Mouse (Mus musculus) limb, embryonic 11.5 days (tissue): ENCODE measurements around the gene Pde1c. TPM values are rescaled to one million over a fixed set of nuclear protein-coding genes. Genes with fewer than 3 reads are reported as not detected.

Source experiments
- ATAC-seq: fragments of 200-750 bp; cut with Nextera tagmentation; 2 replicates; pipeline ENCODE4 v1.8.0; 2017; ENCODE audit warnings: low read depth; ENCODE audit not compliant: insufficient number of reproducible peaks, low FRiP score, low TSS enrichment
- DNase-seq: peaks from one replicate; pipeline ENCODE4 v3.0.0-alpha.2; 2015; ENCODE audit warnings: low spot score
- H3K27ac ChIP-seq: fragments of 300-500 bp; sonication (generic); replicated peaks from 2 replicates; pipeline ENCODE4 v1.5.1; 2014; ENCODE audit warnings: low read depth, mild to moderate bottlenecking, low read length
- H3K27me3 ChIP-seq: fragments of 300-500 bp; sonication (generic); 2 replicates; pipeline ENCODE4 v1.6.1; 2014; ENCODE audit warnings: mild to moderate bottlenecking, low read length, mixed read lengths; ENCODE audit not compliant: control insufficient read depth, insufficient read depth
- H3K36me3 ChIP-seq: fragments of 300-500 bp; sonication (generic); 2 replicates; pipeline ENCODE4 v1.6.1; 2014; ENCODE audit warnings: mild to moderate bottlenecking, low read length, moderate library complexity, mixed read lengths; ENCODE audit not compliant: control insufficient read depth, insufficient read depth
- H3K4me1 ChIP-seq: fragments of 300-500 bp; sonication (generic); 2 replicates; pipeline ENCODE4 v1.6.1; 2014; ENCODE audit warnings: low read length, mixed read lengths; ENCODE audit not compliant: control insufficient read depth, insufficient read depth
- H3K4me2 ChIP-seq: fragments of 300-500 bp; sonication (generic); 2 replicates; pipeline ENCODE4 v1.6.1; 2014; ENCODE audit warnings: low read depth, mild to moderate bottlenecking, moderate library complexity; ENCODE audit not compliant: severe bottlenecking
- H3K4me3 ChIP-seq: fragments of 300-500 bp; sonication (generic); 2 replicates; pipeline ENCODE4 v1.5.1; 2014; ENCODE audit warnings: low read depth, low read length
- H3K9ac ChIP-seq: fragments of 300-500 bp; sonication (generic); 2 replicates; pipeline ENCODE4 v1.6.1; 2014; ENCODE audit warnings: mild to moderate bottlenecking, low read length
- H3K9me3 ChIP-seq: fragments of 300-500 bp; sonication (generic); 2 replicates; pipeline ENCODE4 v1.6.1; 2016; ENCODE audit warnings: low read length; ENCODE audit not compliant: control insufficient read depth
- WGBS: fragments of 180-500 bp; shearing (Covaris S2); extraction: QIAGEN DNeasy Blood & Tissue Kit; methylation state at CpG from one replicate; pipeline ENCODE4 v1.1.7; 2014; 5-methylcytosine and 5-hydroxymethylcytosine counted together
- polyA plus RNA-seq: library from polyadenylated mRNA; unstranded; fragments of >200 nt; fragmentation: Nextera tagmentation; extraction: Ambion mirVana; gene quantifications from 2 replicates; pipeline ENCODE4 v1.2.1, GENCODE M21; 2014

Pde1c gene
- polyA plus RNA-seq, 1 experiment from 2014 or later = 1.7 TPM

DNA sequence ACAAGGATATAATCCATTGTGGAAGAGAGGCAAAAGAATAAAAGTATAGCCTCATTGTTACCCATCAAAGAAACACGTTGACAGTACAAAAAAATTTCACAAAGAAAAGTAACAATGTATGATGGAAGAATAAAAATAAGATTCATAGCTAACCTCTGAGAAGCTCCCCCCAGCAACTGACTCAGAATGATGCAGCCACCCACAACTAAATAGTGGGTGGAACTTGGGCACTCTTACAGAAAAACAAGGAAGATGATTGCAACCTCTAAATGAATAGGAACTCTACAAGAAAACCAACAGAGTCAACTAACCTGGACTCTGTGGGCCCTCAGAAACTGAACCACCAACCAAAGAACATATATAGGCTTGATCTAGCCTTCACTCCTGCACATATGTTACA lies 293.4 kb downstream of the Pde1c start:
- no peak overlapping the region for H3K4me3 ChIP-seq
- DNase-seq (no peak), ATAC-seq (no peak)
- H3K36me3 ChIP-seq = no peaks in the 10 kb centered on the region
- H3K4me2 ChIP-seq = no peak overlapping the region
- H3K4me1 ChIP-seq = no peaks in the 10 kb centered on the region
- WGBS = 70% methylated on average over 1 of the region's 1 CpGs
- no peak overlapping the region for H3K27ac ChIP-seq
- no peak overlapping the region for H3K9ac ChIP-seq
- no peaks in the 10 kb centered on the region for H3K9me3 ChIP-seq
- H3K27me3 ChIP-seq = no peaks in the 10 kb centered on the region

DNA sequence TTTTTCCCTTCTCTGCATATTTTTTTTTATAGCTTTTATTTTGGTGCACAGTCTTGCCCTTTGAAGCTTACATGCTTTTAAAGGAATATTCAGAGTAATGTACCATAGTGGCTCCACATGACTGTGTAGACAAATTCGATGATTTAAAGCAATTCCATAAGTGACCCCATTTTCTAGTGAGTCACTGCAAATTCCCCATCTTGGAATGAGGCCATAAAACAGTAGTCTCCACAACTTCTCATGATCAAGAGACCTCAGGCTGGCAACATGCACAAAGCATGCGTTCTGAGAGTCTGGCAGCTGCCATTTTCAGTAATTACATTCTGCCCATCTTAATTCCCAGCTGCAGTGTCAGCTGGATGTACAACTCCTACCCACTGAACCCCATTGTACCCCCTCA lies 297.2 kb downstream of the Pde1c start:
- Histone ChIP-seq H3K4me2 (no peak overlapping the region), H3K27me3 (no peaks in the 10 kb centered on the region), H3K9me3 (no peaks in the 10 kb centered on the region), H3K4me1 (no peaks in the 10 kb centered on the region), H3K9ac (no peak overlapping the region), H3K36me3 (no peaks in the 10 kb centered on the region), H3K27ac (no peak overlapping the region), H3K4me3 (no peak overlapping the region)
- DNase-seq (no peak), ATAC-seq (no peak)
- whole genome bisulfite sequencing = 76% methylated on average over 2 of the region's 2 CpGs

DNA sequence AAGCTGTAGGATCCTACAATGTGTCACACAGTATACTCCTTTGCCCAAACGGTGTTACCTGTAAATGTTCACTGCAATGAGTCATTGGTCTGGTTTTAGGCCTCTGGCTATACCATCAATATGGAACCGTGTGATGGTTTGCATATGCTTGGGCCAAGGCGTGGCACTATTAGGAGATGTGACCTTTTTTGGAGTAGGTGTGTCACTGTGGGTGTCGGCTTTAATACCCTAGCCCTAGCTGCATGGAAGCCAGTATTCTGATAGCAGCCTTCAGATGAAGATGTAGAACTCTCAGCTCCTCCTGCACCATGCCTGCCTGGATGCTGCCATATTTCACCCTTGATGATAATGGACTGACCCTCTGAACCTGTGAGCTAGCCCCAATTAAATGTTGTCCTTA lies 304.4 kb downstream of the Pde1c start:
- no peak overlapping the region for H3K27ac ChIP-seq
- no peak for DNase-seq
- H3K9ac ChIP-seq = no peak overlapping the region
- no peak overlapping the region for H3K4me3 ChIP-seq
- no peaks in the 10 kb centered on the region for H3K9me3 ChIP-seq
- no peaks in the 10 kb centered on the region for H3K4me1 ChIP-seq
- H3K4me2 ChIP-seq = no peak overlapping the region
- no peak for ATAC-seq
- 88% methylated on average over 4 of the region's 4 CpGs for WGBS
- H3K36me3 ChIP-seq = no peaks in the 10 kb centered on the region
- H3K27me3 ChIP-seq = no peaks in the 10 kb centered on the region

DNA sequence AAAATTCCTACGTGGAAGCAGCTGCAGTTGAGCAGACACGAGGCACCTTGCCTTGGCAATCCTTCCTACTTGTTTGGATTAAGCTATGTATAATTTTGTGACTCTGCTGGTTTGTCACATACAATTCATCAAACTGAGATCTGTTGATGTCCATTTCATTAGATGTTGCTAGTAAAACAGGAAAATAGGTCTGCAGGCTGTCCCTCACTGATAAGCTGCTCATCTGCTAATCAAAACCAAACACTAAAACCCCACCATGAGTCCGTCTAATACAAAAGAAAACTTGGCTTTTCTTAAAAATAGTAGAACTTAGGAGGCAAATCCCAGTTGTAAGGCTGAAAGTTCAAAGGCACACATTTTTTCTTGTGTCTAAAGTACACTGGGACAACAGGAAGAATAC lies 308.8 kb downstream of the Pde1c start:
- 80% methylated on average over 3 of the region's 3 CpGs for WGBS
- DNase-seq = no peak

DNA sequence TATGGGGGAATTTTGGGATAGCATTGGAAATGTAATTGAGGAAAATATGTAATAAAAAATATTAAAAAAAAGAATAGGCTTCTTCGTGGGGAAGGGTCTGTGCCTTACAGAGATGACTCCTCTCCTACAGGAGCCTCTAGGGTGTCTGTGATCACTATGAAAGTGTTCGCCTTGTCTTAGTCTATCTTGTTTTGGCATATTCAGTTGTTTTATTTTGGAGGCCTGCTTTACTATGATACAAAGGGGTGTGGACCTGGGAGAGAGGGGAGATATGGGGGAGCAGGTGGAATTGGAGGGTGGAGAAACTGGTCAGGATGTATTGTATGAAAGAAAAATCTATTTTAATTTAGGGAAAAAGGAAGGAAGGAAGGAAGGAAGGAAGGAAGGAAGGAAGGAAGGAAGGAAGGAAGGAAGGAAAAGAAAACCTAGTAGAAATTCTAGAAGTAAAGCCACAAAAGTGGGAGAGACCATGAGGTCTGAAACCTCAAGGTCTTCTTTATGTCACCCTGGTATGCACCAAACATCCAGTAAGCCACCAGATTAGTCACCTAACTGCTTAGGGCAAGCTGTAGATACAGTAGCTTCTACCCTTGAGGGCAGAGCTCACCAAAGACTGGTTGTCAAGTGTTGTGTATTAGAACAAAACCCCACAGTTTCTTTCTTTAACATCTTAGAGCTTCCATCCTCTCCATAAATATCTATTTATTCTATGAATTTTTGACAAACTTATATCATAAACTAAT lies 311.2 kb downstream of the Pde1c start:
- Histone ChIP-seq H3K9me3 (no peaks in the 10 kb centered on the region), H3K27me3 (no peaks in the 10 kb centered on the region), H3K4me2 (no peak overlapping the region), H3K36me3 (no peaks in the 10 kb centered on the region), H3K4me3 (no peak overlapping the region), H3K27ac (no peak overlapping the region), H3K9ac (no peak overlapping the region), H3K4me1 (no peaks in the 10 kb centered on the region)
- ATAC-seq (no peak), DNase-seq (no peak)
- WGBS = 89% methylated on average over 2 of the region's 2 CpGs

More for the DNA sequence above, 308.8 kb downstream of the Pde1c start:
- no peak overlapping the region for H3K4me2 ChIP-seq
- H3K9ac ChIP-seq = no peak overlapping the region
- no peak for ATAC-seq
- no peaks in the 10 kb centered on the region for H3K9me3 ChIP-seq
- H3K4me1 ChIP-seq = no peaks in the 10 kb centered on the region
- no peaks in the 10 kb centered on the region for H3K27me3 ChIP-seq
- no peaks in the 10 kb centered on the region for H3K36me3 ChIP-seq
- no peak overlapping the region for H3K4me3 ChIP-seq
- H3K27ac ChIP-seq = no peak overlapping the region

DNA sequence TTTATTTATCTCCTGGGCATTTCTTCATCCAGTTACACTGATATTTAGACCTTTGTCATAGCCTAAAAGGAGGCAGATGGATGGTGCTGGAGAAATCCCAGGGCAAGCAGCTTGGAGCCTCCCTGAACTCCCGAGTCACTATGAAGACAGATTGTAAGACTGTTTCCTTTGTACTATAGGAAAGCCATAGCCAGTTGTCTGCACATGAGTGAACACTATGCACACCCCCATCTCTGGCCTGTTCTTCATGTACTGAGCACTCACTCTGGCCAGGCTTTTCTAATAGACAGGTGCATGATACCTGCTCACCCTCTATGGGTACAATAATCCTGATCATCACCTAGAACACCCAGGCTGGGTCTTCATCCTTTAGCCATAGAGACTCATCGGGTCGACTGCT lies 318.8 kb downstream of the Pde1c start:
- no peak for DNase-seq
- no peak for ATAC-seq
- no peaks in the 10 kb centered on the region for H3K36me3 ChIP-seq
- no peak overlapping the region for H3K27ac ChIP-seq
- H3K27me3 ChIP-seq = no peaks in the 10 kb centered on the region
- 84% methylated on average over 3 of the region's 3 CpGs for WGBS
- H3K4me3 ChIP-seq = no peak overlapping the region
- H3K4me1 ChIP-seq = no peaks in the 10 kb centered on the region
- H3K9me3 ChIP-seq = no peaks in the 10 kb centered on the region
- H3K4me2 ChIP-seq = no peak overlapping the region
- H3K9ac ChIP-seq = no peak overlapping the region

DNA sequence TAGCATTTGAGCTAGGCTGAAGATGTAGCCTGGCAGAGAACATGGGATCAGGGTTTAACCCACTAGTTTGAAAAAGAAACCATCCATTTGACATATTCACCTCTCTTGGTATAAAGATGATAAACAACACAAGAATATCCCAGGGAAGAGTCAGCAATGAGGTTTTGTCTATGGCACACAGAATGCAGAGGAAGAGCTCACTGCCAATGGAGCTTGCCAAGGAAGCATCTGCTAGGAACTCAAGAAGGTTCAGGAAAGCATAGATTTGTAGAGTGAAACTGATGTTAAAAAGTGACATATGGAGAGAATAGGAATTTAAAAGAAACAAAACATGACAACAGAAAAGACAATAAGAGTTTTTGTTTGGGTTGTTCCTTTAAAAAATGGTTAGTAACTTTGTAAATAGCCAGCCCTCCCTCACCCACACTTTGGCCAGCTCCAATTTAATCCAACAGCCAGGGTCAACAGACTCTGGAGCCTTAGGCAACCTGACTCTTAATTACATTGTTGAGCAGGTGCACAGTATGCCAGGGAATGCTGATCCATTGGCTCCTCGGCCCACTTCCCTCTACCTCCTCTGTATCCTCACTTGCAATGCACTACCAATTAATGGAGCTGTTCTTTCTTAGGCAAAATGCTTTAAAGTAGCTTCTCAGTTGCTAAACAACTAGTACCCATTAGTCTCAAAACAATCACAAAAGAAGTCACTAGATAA lies 377.3 kb downstream of the Pde1c start:
- Histone ChIP-seq H3K9me3 (no peaks in the 10 kb centered on the region), H3K4me3 (no peak overlapping the region), H3K9ac (no peak overlapping the region), H3K27me3 (no peaks in the 10 kb centered on the region), H3K4me1 (no peaks in the 10 kb centered on the region), H3K4me2 (no peak overlapping the region), H3K36me3 (no peaks in the 10 kb centered on the region), H3K27ac (no peak overlapping the region)
- ATAC-seq (no peak), DNase-seq (no peak)
- WGBS = 83% methylated on average over 1 of the region's 1 CpGs

DNA sequence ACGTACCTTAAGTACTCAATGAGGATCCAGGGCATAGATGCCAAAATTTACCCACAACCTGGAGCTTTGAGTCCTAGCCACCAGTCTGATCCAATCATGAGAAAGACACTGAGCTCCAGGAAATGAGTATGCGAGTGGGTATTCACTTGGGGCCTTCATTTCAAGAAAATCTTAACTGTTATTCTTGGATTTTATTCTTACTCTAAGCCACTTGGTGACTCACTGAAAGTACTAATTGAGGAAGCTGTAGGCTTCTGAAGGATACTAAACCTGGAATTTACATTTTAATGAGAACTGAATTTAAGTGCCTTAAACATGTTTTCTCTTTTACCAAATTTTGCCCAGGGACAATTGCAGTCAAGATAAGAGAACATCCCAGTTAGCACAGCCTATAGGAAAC lies 392.4 kb downstream of the Pde1c start:
- Histone ChIP-seq H3K27ac (no peak overlapping the region), H3K36me3 (no peaks in the 10 kb centered on the region), H3K4me3 (no peak overlapping the region), H3K9me3 (no peaks in the 10 kb centered on the region), H3K27me3 (no peaks in the 10 kb centered on the region), H3K4me1 (no peaks in the 10 kb centered on the region), H3K9ac (no peak overlapping the region), H3K4me2 (no peak overlapping the region)
- DNase-seq (no peak), ATAC-seq (no peak)
- WGBS = 98% methylated on average over 2 of the region's 2 CpGs
